Mouse (Mus musculus) embryo, embryonic 10 days (tissue): ENCODE results near the gene Ppp1r1a.
A peak's percentile ranks its signal among the peaks of the same experiment; 100 is the strongest.

Experiments used
- DNase-seq: peaks from one replicate; pipeline ENCODE4 v3.0.0-alpha.2; 2015; ENCODE audit warnings: low spot score

Ppp1r1a gene

GRCm38 (mm10) chr15:103514914-103515313 lies 22.9 kb downstream of the Ppp1r1a start:
- DNase-seq: no peak

- peak; percentile 94 for DNase-seq
Observed at GRCm38 (mm10) chr15:103514119-103514518, 23.7 kb downstream of the Ppp1r1a start.

DNA sequence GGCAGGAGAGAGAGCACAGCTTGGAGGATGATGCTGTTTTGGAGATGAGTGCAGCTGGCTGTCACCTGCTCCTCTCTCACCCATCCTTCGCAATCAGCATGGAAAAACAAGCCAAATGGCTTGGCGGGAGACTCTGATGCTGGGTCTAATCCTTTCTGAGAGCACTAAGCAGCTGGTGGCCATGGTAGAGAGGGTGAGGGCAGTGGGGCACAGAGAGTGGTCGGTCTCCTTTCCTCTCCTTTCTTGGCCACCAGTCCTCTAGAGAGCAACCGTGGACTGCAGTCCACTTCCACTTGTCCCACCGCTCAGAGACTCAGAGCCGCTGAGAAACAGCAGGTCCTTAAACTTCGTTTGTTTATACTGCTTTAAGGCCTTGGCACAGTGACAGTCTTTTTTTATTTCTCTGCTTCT lies 24.2 kb downstream of the Ppp1r1a start:
- DNase-seq: no peak

- DNase-seq: no peak
Observed at GRCm38 (mm10) chr15:103511652-103512051, 26.2 kb downstream of the Ppp1r1a start.

- no peak for DNase-seq
Observed at GRCm38 (mm10) chr15:103509317-103509716, 28.5 kb downstream of the Ppp1r1a start.

GRCm38 (mm10) chr15:103503660-103504059 lies 34.1 kb downstream of the Ppp1r1a start:
- DNase-seq: no peak

GRCm38 (mm10) chr15:103503251-103503600 lies 34.6 kb downstream of the Ppp1r1a start:
- no peak for DNase-seq

- peak; percentile 72 for DNase-seq
Observed at GRCm38 (mm10) chr15:103502435-103503250, 35.2 kb downstream of the Ppp1r1a start, which contains the start of gene Pde1b. TSS of gene Pde1b (plus strand) at chr15:103503034.

DNA sequence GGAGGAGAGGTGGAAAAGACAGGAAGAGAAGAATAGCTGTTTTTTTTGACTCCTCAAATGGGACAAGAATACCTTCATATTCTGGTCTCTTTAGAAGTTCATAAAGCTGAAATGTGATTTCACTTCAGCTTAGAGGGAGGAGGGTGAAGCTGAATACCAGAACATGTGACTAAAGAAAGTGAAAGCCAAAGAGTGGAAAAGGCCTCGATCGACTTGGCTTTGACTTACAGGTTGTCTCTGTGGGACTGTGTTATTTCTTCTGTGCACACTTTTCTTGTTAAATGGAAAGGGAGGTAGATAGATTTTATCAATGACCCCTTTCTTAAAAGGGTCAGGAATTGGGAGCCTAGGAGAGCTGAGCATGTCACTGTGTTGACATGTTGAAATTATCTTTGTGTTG lies 36.6 kb downstream of the Ppp1r1a start:
- DNase-seq: no peak

GRCm38 (mm10) chr15:103500723-103501122 lies 37.1 kb downstream of the Ppp1r1a start:
- no peak for DNase-seq

DNA sequence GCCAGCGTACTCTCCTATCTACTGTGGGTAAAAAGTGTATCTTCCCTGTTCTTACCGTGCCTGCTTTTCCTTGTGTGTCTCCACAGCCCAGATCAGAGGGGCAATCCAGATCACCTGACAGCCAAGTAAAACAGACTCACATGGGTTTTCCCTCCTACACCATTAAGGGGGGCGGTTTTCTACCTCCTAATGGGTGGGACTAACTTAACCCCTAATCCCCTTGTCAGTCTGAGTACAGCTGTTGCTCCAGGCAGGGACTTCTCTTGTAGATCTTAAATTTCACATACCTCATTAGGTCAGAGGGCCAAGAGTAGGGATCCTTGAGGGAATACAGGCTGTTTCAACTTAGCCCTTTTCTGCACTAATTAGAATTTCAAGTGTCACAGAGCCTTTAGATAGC lies 39.6 kb downstream of the Ppp1r1a start:
- DNase-seq: peak; percentile 66

- DNase-seq: no peak
Observed at GRCm38 (mm10) chr15:103496204-103497140, 41.3 kb downstream of the Ppp1r1a start.

GRCm38 (mm10) chr15:103488336-103488735 lies 49.5 kb downstream of the Ppp1r1a start:
- DNase-seq: no peak

GRCm38 (mm10) chr15:103486658-103487057 lies 51.1 kb downstream of the Ppp1r1a start:
- DNase-seq: no peak

- no peak for DNase-seq
Observed at GRCm38 (mm10) chr15:103485106-103485505, 52.7 kb downstream of the Ppp1r1a start.

DNA sequence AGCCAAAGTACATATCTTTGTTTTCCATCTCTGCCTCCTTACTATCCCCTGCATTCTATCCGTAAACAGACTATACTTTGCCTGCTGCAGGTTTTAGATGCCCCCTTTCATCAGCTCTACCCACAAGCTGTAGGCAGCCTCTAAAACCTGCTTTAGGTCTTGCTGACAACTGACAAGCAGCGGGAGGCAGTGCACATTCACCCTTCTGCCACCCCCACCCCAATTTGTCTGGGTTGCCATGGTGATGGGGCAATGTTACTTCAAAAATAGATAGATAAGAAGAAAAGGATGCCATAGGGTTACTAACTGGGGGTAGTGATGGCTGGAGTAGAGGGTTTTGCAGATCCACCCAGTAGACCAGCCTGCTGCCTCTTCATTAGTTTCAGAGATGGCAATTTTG lies 53.3 kb downstream of the Ppp1r1a start:
- DNase-seq: no peak

- DNase-seq: peak; percentile 73
Observed at GRCm38 (mm10) chr15:103482488-103482887, 55.3 kb downstream of the Ppp1r1a start.
